Mouse (Mus musculus): ENCODE measurements around the gene Vmn2r104. TPM values are rescaled to one million over a fixed set of nuclear protein-coding genes. Genes with fewer than 3 reads are reported as not detected.

The Vmn2r104 gene
- polyA plus RNA-seq (2012; rRNA removed), result not detected in 2 replicates

DNA sequence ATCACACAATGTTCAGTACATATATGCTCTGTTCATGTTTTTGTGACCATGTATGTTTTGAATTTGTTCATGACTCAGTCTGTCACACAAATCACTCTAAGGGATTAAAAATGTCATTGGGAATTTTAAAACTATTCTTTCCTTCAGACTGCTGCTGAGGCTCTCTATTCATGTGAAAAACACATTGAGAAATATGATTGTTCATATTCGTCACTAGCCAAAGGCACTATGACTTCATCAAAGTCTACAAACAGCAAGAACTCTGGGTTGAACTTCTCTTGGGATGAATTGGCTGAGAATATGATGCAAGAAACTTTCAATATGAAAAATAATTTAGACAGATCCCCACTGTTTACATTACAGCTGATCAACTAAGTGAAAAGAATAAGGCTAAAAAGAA, at the start of gene Vmn2r104:
Gene Vmn2r104 (minus strand): TSS at position 101 of the 400 bp plus-strand sequence.

Other genes with a start within 250 kb of the Vmn2r104 start
- not detected in 2 replicates for gene Fpr-rs7, start 65.9 kb upstream of the Vmn2r104 start, polyA plus RNA-seq (2012; rRNA removed)
- gene Fpr-rs6, start 134.8 kb upstream of the Vmn2r104 start, polyA plus RNA-seq (2012; rRNA removed), result not detected in 2 replicates
- gene Vmn2r105, start 186.7 kb upstream of the Vmn2r104 start, polyA plus RNA-seq (2012; rRNA removed), result not detected in 2 replicates
- gene Vmn2r106, start 237.2 kb upstream of the Vmn2r104 start, polyA plus RNA-seq (2012; rRNA removed), result not detected in 2 replicates